Mouse (Mus musculus) kidney, postnatal 36 days (tissue): ENCODE results near the gene Akt1.
A peak's percentile ranks its signal among the peaks of the same experiment; 100 is the strongest.

Experiments used
- DNase-seq, 2 experiments: peaks; one replicate each; pipeline ENCODE4 v3.0.0; 2021 to 2022; ENCODE audit warnings: mixed read lengths in 2 of 2

The Akt1 gene

DNA sequence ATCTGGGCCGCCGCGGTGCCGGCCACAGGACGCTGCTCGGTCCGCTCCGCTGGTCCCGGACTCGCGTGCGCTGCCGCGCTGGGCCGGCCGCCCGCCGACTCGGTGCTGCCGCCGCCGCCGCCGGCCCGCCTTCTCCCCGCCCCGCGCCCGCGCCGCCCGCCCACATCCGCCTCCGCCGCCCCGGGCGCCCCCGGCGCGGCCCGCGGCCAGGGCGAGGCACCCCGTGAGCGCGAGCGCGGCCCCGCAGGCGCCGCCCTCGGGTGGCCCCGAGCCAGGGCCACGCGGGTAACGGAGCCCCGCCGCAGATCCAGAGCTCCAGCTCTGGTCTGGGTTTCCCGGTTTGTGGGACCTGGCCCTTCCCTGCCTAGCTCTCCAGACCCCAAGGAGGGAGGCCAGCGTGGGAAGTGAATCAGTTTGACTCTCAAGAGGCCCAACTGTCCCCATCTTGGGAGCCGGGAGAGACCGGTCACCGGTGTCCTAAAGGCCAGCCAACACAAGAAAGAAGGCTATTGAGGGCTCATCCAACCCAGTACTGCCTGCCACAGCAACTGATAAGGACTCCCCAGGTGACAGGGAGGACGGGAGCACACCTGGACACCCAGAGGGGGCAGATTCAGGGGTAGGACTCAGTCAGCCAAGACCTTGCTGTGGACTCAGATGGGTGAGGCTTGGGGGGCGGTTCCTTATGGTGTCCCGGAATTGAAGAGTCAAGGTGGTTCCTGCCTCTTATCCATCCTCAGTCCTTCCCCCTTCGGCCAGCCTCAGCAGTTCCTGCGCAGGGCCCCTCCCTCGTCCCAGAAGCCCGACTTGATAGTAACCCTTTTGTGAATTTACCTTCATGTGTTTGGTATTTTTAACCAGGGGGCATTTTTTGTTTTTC, at the start of gene Akt1:
Gene Akt1, minus strand, starts transcription at position 753 of the 880 bp plus-strand sequence.
- DNase-seq: peak; percentile 50 to 82

DNA sequence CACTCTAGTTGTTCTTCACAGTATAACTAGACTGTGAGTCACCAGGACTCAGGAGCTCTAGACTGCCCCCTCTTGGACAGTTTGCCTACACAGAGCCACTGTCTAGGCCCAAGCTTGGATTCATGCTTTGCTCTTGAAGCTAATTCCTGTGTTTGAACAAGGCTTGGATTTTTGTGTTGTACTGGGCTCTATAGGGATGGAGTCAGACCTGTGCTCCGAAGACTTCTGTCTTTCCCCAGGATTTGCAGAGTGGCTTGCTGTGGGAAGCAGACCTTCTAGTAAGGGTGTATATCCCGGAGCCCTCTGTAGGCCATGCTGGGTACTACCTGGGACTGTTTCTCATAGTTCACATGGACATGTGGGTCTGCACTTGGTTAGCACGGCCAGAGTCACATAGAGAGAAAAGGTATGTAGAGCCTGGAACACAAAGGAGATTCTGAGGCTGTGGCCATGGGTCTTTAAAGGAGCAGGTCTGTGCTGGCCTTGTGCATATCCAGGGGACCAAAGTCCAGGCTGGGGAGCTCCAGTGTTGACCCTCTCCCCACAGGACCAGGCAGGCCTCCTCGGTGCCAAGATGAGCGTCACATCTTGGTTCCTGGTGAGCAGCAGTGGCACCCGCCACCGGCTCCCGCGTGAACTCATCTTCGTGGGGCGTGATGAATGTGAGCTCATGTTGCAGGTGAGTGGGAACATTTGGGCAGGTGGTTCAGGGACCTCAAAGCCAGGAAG, 49.6 kb upstream of the Akt1 start:
- DNase-seq: peak; percentile 85 to 90

DNA sequence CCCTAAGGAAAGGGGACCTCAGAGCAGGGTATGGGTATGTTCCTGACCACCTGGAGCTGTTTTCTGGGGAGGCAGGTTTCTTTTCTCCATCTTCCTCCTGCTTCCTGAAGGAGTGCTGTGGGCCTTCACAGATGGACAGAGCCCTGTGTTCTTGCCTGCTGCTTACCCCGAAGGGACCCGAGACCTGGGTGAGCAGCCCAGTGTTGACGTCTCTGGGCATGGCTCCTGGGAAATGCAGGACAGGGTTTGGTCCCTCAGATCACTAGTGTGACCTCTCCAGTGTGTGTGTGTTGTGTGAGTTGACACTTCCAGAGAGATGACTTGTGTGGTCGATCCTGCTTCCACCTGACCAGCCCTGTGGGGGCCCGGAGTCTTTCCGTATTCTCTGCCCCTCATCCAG, 48.8 kb upstream of the Akt1 start:
- DNase-seq: no peak

DNA sequence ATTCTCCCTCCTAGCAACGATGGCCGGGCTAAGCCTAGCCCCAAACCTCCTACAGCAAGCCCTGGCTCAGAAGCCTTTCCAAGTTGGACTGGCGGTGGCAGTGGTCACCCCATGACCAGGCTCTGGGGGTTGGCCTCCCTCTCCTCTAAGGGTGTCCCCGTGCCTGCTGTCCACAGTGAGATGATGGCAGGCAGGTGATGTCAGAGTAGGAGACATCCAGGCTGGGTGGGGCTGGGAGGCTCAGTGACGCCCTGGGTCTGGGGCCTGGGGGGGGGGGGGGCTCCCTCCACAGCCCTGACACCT, 48.3 kb upstream of the Akt1 start:
- no peak for DNase-seq

DNA sequence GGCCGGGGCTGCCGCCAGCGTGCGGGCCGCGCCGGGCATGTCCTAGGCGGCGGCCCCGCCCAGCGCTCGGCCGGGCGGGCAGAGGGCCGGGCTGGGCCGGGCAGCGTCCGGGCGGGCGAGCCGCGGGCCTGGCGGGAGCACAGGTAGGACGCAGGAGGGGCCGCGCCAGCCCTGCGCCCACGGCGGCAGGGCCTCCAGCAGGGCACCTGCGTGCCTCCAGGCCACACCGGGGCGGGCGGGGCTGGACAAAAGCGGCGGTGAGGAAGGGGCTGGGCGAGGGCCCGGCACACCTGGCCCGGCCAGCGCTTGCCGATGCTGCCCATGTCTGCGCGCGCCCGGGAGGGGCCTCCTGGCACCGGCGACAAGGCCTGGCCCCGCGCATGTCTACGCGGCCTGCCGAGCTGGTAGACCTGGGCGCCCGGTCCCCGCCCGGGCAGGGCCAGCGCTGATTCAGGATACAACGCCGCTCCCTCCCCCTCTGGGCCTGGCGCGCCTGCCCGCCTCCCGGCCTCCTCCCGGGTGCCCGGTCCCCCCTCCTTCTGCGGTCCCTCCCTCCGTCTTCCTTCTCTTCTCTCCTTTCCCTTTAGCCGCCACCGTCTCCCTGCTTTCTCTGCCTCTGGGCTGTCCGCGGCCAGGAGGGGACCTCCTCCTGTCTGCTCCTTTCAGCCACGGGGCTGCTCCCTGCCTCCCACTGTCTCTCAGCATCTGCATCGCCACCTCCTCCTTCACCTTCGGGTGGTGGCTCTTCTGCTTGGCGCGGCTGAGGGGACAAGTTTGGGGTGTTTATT, 47.8 kb upstream of the Akt1 start:
- peak; percentile 75 to 82 for DNase-seq

DNA sequence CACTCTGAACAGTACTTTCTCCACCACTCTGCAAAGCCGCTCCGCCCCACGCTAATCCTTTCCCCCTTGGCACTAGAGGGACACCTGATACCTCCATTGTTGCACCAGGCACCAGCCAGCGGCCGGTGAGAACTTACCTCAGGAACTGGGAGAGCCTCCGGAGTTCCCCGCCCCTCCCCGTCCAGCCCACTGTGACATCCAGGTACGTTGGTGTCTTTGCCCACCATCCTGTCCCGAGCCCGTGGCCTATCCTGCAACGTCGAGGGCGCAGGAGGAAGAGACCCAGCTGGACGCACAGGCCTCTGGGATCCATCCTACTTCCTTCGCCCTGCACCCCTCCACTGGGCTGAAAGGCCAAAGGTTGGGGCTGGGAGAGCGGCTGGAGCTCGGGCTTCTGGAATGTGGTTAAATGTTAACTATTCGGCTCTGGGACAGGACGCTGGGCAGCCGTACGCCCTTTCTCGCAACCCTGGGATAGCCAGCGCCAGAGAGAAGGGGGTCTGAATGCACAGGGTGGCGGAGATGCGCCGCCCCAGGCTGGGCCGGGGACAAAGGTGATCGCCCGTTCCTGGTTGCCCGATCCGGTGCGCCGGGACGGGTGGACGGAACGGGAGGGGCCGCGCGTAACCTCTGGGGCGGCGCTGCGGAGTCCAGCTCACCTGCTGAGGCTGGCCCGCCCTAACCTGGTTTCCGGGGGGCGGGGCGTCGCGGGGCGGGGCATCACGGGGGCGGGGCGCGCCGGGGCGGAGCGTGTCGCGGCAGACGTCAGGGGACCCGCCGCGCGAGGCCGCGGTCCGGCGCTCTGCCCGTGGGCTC, 46.9 kb upstream of the Akt1 start:
- peak; percentile 87 to 88 for DNase-seq

DNA sequence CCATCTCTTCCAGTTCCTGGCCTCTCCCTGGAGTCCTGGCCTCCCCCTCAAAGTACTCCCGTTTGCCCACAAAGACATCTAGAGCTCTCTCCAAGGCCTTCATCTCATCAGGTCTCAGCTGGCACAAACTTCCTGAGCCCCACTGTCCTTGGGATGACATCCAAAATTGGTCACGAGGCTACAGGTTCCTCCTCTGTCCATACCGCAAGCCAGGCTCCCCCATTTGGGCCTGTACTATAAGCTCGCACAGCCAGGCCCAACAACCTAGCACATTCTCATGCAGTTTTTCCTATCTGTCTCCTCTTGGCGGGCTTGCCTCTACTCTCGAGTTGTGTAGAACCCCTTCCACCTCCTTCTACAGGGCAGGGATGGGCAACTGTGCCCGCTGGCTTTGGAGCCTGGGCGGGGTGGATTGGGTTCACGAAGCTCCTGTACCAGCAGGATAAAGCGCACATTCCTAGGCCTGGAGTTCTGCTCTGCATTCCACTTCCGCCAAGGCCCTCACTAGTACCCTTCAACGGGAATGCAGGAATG, 46.3 kb upstream of the Akt1 start:
- DNase-seq: peak; percentile 55 to 61

DNA sequence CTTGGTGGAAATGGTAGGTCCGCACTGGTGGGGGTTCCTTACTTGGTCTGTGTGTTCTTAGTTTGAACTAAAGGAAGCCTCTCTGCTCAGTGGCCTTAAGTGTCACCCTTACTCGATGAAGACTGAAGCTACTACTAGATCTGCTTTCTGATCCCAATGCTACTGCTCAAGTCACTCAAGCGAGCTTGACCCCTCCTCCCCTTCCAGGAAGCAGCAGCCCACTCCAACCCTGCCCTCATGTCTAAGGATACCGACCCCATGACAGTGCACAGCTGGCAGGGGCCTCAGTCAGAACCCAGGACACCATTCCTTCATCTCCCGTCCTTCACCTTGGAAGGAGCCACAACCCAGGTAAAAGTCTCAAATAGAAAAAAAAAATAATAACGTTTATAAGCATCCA, 45.5 kb upstream of the Akt1 start, which contains the start of gene Cep170b:
Gene Cep170b, plus strand, starts transcription at position 240 of the 400 bp plus-strand sequence.
- DNase-seq: peak; percentile 46 to 58

DNA sequence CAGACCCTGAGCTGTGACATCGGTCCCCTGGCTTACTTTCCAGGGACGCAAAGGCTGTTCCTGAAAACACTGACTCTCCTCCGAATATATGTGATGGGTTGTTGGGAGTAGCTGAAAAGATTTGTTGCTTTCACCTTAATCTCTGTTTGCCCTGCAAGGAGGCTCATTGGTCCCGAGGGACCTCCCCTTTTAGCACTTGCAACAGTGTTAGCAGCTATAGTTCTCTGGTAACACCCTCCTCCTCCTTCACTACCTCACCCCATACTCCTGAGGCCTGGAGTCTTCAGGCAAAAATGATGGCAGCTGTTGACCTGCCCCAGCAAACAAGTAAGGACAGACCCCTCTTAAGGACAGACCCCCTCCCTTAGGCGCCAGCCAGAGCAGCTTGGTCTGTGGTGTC, 44.3 kb upstream of the Akt1 start:
- DNase-seq: no peak

DNA sequence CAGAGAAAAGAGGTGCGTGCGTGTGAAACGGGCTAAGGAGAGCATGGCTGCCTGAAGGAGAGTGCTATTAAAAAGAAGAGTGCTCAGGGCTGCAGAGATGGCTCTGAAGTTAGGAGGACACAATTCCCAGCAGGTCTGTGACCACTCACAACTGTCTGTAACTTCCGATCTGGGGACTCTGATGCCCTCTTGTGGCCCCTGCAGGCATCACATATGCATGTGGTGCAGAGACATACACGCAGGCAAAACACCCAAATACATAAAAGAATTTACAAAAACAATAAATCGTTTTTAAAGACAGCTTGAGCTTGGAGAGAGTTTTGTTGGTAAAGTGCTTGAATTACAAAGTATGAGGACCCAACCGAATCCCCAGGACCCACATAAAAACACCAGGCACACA, 42.5 kb upstream of the Akt1 start:
- DNase-seq: peak; percentile 55 to 83

DNA sequence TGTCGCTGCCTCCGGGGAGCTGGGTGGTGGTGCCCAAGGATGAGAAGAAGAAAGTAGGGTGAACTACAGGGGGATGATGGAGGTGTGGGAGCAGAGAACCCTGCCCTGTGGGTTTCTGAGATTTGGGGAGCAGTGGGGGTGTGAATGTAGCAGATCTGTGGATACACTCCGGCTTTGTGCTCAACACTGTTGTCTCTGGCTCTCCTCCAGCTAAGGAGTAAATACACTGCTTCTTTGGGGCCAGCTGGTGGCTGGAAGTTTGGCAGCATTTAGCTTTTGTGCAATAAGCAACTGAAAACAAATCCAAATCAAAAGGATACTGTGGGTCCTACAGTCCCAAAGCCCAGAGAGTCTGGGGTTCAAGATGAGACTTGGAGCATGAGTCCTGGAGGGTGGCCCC, 39.3 kb upstream of the Akt1 start:
- peak in 1 of 2 experiments; percentile 32 for DNase-seq

DNA sequence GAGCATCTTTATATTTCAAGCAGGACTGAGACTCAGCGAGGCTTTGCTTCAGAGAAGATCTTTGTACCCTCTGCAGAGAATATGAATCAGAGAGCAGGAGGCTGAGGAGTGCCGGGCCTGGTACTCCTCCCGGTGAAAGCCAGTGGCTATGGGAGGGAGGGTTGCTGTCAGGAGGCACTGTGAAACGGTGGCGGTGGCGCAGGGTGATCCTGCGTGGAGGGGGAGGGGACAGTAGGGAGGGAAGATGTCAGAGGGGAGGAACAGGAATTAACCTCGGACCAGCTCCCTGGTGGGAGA, 32.8 kb upstream of the Akt1 start:
- DNase-seq: no peak

DNA sequence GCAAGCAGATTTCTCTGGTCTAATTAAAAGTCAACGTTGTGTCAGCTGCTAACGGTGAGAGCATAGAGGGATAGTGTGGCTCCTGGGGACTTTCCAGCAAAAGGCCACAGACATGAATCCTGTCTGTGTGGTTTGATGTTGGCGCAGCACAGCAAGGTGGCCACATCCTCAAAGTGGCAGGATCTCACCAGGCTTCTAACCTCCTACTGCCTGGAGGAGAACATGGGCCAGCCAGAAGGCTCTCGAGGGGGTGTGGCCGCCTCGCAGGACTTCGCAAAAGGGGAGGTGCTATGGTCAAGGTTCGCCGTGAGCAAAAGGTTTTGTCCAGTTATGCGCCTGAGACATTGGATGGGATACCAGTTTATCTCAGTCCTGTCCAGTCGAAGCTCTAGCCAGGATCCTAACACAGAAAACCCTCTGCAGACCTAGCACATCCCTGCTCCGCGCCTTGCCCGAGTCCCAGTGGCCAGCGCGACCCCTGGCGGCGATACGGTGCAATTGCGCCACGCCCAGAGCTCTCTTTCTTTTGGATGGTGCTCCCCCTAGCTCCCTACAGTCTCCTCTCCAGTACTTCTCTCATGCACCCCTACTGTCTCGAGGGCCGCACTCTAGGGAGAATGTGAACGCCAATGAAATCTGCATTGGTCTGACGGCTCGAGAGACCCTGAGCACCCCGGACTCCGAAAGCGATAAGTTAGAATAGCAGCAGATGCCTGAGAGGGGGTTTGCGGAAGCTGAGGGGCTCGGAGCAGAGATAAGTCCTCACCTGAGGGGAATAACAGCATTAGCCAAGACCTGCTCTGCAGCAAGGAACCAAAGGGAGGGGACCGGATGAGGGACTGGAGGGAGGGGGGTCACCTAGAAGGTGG, 32.3 kb upstream of the Akt1 start:
- DNase-seq: peak; percentile 84 to 93

DNA sequence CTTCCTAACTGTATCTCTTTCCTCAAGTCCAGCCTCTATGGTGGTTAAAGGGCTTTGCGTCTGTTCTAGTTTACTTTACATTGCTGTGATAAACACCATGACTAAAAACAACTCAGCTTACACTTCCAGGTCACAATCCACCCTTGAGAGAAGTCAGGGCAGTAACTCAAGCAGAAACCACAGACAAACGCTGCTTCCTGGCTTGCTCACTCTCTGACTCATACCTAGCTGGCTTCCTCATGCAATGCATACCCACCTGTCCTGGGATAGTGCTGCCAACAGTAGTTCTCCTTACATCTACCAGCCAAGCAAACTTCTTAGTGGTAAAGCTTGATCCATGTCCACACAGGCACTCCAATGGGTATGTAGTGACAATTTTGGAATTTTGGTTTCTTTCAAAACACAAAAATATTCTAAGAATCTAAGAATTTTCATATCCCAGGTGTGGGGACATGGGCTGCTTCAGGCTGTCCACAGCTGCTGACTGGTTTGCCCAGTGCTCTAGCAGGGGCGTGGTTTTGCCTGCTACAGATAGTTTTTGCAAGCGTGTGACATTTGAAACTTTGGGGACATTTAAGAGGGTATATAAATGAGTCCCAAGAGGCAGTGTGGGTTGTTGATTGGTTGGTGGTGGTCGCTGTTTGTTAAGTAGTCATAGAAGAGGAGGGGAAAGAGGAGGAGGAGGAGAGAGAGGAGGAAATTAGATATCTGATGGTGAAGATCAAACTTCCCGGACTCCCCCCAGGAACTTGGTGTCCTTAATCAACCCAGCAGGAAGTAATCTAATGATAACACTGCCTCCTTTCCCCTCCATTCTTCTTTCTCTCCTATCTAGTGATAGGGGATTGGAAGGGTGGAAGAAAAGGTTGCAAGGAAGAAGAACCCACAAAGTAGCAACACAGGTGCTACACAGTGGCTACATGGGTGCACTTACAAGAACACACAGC, 28.0 kb upstream of the Akt1 start:
- no peak for DNase-seq

DNA sequence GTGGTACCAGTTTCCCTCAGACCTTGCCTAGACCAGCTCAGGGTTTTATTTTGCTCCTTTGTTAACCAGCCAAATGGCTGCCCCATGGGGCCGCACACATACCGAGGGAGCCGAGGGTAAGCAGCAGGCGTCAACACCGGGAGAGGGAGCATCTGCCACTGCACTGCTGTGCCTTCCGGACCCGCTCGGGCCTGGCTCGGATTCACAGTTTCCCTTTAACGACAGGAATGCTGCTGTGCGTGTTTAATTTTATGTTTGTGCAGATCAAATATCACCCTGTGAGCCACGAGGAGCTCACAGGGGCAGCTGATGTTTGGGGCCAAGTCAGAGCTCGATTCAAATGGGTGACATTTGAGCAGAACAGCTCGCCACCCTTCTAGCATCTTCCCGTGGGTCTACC, 25.8 kb upstream of the Akt1 start:
- DNase-seq: no peak

DNA sequence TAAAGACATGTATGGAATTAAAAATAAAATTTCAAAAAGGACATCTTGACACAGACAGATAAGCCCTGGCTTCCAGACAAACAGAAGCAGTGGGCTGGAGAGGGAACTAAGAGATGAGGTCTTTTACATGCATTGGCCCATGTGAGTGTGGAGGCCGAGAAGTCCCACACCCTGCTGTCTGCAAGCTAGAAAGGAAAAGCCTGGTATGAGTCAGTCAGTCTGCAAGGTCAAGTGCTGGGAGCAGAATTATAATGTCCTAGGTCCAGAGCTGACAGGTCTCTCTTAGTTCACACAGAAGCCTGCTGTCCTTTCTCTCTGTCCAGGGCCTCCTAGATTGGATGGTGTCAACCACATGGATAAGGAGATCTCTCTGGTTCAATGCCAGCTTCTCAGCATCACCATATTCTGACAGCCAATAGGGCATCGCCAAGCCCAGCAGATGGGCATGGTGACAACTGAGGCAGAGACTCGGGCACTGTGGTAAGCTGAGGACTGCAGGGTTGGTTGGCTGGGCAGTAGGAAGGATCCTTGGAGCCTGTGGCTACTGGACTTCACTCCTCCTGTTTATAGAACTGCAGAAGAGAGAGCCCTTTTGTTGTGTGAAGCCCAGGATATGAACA, 22.2 kb upstream of the Akt1 start:
- DNase-seq: no peak

DNA sequence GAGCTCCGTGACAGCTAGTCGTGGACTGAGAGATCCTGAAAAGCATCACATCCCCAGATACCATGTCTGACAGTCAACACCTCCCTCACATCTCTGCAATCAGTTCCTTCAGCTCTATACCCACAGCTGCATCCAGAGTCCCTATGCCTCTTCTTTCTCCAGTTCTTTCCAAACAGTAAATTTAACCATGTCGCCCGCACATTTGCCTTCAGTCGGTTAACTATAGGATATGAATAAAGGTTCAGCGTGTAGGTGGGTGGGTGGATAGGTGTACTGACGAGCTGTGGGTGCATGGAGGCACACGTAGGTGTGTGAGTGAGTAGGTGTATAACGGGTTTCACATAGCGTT, 19.4 kb upstream of the Akt1 start:
- no peak for DNase-seq

DNA sequence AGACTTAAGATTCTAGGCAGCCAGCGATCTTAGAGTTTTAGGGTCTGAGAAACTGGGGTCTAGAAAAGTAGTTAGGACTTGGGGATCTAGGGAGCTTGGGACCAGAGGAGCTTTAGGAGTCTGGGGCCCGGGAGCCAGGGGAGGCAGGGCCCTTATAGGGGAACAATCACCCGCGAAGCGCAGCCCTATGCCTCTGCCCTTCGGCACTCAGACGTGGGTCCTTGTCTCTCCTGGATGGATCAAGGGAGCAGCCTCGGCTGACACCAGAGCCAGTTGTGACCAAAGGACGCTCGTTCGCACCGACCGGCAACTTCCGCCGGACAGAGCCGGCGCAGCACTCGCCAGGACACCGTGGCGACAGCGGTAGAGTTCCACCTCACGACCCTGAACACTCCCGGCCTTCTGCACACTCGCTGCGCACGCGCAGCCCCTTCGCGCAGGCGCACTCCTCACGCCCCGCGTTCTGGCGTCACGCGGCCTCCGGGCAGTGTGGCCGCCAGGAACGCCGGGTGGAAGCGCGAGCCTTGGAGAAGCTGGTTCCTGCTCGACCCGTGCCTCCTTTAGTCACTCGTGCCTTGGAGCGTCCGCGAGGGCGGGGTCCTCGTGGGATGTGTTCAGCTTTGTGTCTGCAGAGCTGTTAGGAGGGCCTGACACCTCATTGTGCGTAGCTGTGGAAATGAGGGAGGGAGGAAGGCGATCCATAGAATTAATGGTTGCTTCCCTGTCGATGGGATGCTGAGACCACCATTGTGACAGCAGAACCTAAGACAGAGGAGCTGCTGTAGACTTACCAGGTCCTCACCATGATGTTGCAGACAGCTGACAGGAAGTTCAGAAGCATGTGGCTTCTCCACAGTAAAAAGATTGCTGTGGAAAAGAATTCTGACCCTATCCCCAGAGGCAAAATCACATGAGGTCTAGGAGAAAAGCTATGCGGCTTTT, 18.8 kb upstream of the Akt1 start:
- peak; percentile 94 to 97 for DNase-seq

DNA sequence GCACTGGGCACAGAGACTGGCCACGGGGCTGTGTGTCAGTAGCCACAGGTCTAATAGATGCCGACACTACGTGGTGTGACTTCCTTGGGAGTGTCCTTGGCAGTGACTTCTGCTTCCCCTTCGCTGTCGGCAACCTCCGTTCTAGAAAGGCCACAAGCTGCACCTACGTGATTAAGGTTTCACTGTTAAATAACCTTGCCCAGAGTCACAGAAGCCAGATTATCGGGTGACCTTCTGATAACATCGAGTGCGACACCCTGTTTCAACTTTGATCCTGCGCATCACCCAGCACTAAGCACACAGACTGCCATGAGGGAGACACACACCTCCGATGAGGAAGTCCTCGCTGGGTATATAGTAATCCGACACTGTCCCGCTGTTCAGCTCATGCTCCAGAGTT, 13.8 kb upstream of the Akt1 start:
- DNase-seq: no peak
